Mouse (Mus musculus) MN1 (cell line): ENCODE measurements around the gene Ncbp1.
A peak's percentile ranks its signal among the peaks of the same experiment; 100 is the strongest.
"Not testable (repeated sequence)": the region's sequence is repeated elsewhere in the genome, so short reads cannot be mapped to it uniquely, and the experiment has no call there.

Source experiments
- DNase-seq: peaks from one replicate; pipeline ENCODE4 v3.0.0-alpha.2; 2016; ENCODE audit warnings: low spot score

Ncbp1 gene

DNA sequence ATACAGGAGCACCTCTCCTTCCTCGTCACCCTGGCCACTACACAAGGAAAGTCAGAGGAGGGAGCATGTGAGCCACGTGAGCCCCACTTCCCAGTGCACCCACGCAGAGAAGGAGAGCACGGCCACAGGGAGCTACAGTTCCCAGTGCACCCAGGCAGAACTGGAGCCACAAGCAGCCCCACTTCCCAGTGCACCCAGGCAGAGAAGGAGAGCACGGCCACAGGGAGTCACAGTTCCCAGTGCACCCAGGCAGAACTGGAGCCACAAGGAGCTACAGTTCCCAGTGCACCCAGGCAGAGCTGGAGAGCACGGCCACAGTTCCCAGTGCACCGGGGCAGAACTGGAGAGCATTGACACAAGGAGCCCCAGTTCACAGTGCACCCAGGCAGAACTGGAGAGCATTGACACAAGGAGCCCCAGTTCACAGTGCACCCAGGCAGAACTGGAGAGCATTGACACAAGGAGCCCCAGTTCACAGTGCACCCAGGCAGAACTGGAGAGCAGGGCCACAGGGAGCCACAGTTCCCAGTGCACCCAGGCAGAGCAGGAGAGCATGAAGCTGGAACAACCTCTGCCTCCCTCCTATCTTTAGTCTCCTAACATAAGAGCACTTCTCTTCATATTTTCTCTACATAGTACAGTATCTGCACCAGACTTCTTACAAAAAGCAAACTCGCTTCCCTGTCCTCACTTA, 9.0 kb upstream of the Ncbp1 start:
- no peak for DNase-seq

DNA sequence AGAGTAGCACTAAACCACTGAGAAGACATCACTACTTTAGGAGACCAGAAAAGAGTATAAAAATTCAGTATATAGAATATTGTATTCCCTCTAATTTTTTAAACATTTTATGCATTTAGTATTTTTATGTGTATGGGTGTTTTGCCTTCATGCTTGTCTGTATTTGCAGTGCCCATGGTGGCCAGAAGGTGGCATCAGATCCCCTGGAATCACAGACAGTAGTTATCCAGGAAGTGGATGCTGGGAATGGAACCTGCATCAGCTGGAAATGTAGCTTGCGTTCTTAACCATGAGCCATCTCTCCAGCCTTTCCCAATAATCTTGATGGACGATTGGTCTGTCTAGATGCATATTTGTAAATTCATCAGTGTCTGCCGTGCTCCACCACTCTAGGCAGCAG, 8.2 kb upstream of the Ncbp1 start:
- DNase-seq, result peak; percentile 39

DNA sequence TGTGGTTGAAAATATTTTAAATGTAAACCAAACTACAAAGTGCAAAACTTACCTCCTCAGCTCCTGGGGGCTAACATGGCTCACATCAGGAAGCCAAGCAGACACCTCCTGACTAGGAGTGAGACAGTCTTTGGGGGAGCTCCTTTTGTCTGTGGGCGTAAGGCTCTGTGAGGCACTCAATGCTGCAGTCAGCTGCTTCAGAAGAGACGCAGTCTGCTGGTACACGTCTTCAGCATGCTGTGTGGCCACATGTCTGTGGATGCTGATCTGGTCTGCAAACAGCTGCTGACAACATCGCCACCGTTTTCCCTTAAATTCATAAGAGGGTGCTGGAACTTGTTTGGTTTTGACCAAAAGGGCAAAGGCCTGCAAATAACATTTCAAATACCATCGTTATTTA, 6.6 kb upstream of the Ncbp1 start:
- no peak for DNase-seq

DNA sequence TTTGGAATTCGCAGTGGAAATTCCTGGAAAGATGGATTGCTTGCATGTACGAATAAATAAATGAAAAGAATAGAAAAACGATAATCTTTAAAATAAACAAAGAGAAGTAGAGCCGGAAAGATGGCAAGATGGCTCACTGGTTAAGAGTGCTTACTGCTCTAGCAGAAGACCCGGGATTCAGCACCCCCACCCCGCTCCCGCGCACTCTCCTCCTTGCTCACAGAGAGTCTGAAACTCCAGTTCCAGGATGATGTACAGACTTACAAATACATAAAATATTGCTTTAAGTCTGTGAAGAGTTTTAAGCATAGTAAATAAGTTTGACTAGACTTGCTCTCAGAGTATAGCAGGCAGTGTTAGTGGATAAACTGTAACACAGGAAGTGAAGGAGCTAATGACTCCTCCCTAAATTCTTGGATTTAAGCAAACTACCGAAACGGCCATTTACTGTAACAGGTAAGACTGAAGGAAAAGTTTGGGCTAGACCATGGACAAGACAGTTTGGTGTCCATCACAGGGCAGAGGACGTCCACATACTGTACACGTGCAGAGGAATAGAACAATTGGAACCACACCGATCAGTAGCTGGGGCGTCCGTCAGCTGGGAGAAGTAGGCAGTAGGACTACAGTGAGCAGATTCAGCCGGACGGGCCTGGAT, 655 bp upstream of the Ncbp1 start:
- no peak for DNase-seq

DNA sequence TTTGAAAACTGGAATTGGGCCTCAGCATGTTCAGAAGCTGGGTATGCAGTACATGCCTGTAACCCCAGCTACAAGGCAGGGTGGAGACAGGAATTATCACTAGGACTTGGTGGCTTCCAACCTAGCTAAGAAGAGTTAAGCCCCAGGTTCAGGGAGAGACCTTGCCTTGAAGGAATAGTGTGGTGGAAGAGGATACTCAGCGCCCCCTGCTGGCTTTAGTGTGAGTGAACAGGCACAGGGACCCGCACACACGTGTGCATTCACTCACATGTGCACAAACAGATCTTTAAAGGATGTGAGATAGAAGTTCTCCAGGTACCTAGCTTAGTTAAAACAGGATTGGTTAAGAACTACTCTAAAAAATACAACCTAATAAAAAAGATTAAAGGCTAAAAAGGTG, 5.9 kb downstream of the Ncbp1 start:
- DNase-seq, result no peak

DNA sequence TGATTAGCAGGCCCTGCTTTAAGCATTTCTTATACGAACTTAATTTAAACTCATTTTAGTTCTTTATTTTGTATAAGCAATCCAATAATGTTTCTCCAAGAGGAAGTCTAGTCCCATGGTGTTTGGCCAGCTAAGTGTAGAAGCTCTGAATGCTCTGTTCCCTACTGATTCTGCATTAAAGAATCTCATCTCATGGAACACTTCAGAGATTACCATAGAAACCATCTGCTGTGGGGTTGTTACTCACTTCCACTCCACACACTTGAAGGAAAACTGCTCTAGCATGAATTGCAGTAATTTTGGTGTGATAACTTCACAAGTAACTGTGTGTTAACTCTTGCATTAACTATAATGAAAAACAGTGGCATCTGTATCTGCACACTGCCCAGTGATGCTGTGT, 8.5 kb downstream of the Ncbp1 start:
- no peak for DNase-seq

DNA sequence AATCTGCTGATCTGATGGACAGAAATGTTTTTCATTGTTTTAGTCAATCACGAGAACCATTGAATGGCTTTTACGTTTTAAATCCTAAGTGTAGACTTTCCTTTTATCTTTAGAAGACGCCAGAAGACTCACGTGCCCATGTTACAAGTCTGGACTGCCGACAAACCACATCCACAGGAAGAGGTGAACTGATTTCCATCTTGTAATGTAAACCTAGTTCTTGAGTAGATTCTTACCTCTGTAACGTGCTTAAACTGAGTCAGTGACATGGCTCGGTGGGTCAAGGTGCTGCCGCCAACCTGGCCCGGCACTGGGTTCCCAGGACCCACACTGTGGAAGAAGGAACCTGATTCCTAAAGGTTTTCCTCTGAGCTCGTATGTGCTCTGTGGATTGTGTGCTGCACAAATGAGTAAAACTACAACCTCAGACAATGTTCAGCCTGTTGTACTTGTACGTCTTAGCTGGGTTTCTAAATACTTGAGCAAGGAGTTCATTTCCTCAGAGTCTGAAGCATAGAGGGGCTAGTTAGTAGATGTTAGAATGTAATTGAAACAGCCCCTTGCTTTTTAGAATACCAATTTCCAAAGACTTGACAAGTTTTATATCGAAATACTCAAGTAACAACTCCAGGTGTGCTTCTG, 13.6 kb downstream of the Ncbp1 start:
- DNase-seq, result no peak

DNA sequence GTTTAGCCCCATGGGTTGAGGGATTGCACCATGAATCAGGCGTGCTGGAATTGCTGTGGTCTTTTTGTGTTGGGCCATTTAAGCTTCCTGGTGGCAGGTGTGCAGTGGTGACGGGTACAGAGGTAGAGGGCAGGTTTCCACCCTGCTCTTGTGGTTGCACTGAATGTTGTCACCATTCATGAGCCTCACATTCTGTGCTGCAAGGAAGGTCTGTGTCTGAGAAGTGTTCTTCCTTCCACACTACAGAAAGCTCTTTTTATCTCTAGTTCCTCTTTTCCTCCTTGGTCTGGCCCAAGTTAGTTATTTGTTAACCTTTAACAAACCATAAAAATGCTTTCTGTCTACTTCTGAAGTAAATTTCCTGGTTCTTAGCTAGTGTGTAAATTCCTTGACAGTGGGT, 25.6 kb downstream of the Ncbp1 start:
- DNase-seq, result no peak

DNA sequence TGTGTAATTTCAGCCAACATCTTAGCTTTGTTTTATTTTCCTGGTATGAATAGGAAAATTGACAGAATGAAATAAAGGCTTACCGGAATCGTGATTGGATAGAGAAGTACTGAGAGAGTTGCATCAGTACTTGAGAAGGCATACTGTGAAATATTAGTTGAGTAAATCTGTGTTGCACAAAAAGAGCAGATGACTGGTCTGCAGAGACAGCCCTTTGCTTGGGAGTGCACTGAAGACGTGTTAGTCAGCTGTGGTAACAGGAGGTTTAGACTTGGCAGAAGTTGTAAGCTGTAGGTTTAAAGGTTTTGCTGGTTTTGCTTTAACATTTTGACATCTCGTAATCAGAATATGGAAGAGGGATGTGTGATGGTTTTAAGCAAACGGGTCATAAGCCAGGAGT, 27.4 kb downstream of the Ncbp1 start:
- no peak for DNase-seq

DNA sequence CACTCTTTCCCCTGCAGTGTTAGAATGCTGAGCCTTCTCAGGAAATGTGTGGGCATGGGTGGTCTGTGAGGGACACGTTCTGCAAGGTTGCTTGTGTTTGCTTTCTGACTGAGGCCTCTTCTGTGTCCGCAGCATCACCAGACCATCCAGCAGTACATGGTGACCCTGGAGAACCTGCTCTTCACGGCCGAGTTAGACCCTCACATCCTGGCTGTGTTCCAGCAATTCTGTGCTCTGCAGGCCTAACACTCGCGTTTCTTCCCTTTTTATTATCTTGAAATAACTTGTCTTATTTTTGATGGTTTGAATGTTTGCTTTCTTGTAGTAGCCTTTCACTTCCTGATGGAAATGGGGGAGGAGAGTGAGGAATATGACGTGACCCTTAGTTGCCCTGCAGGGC, 33.3 kb downstream of the Ncbp1 start:
- DNase-seq, result no peak

DNA sequence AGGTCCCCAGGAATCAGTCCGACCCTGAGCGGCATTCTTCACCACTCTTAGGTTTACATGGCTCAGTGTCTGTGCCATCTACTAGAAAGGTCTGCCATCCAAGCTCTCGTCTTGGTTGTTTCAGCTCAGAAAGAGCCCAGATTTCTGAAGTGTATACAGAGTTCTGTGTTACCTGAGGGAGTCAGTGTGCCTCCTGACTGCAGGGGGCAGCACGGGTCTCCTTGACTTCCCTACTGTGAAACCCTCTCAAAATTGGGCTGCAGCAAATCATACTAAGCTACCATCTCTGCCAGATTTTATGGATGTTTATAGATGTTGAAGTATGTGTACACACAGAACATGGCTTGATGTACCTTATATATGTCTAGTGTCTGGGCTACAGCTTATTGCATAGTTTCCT, 37.9 kb downstream of the Ncbp1 start:
- DNase-seq, result no peak

DNA sequence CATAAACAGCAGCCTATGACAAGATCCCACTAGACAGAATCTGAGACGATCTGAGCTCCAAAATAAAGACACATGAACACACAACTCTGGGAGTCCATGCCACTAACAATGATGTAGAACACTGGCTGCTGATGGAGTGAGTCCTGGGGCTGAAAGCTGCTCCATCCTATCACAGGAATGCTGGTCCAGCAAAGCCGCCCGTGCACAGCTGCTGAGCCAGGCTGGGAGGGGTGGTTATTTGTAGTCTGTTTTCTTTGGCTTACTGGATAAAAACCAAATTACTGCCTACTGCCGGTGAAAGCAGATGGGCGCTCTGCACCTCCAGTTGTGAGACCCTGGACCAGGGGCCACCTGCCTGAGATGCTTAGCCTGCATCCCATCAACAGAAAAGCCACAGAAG, 38.6 kb downstream of the Ncbp1 start:
- no peak for DNase-seq

DNA sequence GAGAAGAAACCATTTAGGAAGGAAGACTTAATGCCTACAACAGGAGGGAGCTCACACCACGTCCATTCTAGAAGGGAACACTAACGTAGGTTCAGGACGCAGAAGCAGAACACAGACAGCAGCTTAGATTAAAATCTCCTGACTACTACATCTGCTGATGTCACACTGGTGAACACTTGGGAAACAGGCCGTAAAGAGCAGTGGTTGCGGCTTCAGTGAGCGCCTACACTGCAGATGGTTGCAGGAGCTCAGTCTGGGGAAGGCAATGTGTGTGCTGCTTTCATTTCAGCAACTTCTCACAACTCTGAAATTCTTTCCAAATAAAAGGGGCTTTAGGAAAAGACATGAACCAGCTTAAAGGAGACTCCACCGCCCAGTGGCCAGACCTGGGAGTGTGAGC, 39.1 kb downstream of the Ncbp1 start:
- no peak for DNase-seq

DNA sequence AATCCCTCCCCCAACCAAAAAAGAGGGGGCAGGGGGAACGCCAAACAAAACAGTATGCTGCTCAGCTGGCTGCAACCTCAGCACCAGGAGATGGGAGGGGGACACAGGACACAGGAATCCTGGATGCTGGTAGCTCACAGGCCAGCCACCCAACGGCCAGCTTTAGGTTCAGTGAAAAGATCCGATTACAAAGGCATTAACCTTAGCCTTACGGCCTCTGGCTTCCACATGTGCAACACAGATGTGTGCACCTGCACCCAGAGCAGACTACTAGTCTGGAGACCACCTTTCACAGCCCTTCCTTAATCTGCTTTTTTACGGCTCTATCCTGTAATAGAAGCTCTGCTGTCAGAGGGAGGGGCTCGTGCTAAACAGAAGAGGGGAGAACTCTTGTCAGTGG, 42.8 kb downstream of the Ncbp1 start:
- no peak for DNase-seq

DNA sequence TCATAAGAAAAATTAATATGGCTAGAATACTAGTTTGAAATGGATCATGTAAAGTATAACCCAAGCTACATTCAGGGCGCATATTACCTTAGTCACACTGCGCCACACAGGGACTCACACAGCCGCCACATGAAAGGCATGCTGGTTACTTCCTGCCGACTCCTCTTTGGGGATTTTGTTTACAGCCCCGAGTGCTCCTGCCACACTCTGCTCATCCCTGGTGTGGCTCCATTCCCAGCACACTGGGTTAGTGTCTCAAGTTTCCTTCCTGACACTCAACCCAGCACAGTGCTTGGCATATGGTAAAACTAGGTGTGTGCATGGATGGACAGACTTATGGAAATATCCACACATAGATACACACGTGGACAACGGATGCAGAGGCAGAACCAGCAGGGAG, 43.8 kb downstream of the Ncbp1 start:
- no peak for DNase-seq

DNA sequence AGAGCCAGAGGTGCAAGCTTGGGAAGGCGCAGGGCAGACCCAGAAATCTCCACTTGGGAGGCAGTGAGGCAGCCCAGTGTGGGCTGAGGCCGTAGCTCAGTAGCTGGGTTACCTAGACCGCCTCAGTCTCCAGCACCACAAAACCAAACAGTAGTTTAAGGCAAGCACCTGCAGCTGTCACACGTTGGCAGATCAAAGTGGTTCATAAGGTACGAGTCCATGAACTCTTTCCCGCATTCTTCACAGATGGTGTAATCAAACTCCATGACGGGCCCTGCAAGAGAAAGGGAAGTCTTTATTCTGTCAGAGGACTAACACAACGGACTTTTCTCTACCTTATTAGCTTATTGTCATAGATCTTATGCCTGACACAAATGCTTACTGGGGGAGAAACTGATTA, 47.0 kb downstream of the Ncbp1 start:
- DNase-seq, result no peak

DNA sequence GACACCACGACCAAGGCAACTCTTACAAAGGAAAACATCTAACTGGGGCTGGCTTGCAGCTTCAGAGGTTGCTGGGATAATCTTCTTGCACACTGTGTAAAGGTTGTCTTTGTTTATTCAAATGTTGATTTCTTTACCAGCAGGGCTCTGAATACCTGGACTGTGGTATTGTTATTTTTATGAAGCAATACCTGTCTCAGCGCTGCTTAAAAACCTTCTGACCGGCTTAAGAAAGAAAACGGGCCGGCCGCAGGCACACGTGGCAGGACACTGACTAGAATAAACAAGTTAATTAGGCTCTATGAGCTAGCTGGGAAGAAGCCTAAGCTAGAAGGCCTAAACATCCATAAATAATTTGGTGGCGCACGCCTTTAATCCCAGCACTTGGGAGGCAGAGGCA, 47.5 kb downstream of the Ncbp1 start:
- DNase-seq, result no peak

DNA sequence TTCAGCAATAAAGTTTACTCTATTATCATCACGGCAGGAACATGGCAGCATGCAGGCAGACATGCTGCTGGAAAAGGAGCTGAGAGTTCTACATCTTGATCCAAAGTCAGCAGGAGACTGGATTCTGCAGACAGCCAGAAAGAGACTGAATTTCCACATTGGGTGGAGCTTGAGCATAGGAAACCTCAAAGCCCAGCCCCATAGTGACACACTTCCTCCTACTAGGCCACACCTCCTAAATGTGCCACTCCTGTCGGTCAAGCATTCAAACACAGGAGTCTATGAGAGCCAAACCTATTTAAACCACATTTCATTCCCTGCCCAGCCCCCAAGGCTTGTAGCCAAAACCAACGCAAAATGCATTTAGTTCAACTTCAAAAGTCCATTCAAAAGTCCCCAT, 48.1 kb downstream of the Ncbp1 start:
- DNase-seq, result no peak

DNA sequence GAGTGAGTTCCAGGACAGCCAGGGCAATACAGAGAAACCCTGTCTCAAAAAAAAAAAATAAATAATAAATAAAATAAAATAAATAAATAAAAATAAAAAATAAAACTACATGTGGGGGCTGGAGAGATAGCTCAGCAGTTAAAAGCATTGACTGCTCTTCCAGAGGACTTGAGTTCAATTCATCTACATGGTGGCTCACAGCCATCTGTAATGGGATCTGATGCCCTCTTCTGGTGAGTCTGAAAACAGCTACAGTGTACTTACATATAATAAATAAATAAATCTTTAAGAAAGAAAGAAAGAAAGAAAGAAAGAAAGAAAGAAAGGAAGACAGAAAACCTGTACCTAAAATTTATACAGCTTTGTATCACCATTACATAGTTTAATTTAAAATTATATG, 53.6 kb downstream of the Ncbp1 start:
- not testable (repeated sequence) for DNase-seq

DNA sequence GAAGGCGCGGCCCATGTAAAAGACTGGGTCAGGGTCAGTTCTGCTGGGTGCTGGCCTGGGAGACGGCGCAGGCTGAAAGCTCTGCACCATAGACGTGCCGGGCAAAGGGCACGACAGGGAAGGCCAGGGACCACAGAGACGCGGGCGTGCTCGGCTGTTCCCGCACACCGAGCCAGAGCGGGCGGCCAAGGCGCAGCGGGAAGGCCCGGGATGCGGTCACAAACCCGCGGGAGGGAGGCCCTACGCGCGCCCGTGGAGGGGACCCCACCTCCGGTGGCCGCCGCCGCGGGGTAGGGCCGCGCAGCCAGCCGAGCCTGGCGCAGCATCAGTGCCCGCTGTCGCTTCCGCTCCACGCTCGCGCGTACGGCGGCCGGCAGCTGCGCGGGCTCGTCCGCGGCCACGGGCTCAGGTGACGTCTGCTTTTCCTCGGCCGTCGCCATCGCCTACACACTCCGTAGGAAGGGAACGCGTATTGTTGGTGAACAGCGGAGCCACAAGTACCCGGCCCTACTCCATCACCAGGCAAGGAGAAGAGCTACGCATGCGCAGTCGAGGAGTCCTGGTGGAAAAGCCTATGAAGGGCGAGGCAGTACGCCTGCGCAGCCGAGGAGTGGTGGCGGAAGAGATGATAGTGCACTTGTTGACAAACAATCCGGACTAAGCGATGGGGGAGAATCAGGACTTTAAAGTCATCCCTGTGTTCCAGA, 57.5 kb downstream of the Ncbp1 start, which contains the start of gene Xpa:
TSS of gene Xpa (minus strand) at position 531 of the 707 bp plus-strand sequence.
- DNase-seq, result peak; percentile 95

DNA sequence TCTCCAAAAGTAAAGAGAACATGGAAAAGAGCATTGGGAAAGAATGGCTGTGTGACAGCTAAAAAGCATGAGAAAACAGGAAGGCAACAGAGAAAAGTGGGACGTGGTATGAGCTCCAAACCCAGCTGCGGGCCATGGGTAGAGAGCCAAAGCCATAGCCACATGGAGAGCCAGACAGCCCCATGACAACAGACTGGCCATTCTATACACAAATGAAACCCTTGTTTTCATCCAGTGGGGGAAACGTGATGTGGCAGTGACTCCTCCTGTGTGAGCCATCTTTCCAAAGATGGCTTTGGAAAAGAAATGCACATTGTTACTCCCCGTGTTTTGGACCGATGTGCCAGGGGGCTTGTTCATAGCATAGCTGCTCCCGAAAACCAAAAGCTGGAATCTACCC, 58.1 kb downstream of the Ncbp1 start:
- peak; percentile 13 for DNase-seq

DNA sequence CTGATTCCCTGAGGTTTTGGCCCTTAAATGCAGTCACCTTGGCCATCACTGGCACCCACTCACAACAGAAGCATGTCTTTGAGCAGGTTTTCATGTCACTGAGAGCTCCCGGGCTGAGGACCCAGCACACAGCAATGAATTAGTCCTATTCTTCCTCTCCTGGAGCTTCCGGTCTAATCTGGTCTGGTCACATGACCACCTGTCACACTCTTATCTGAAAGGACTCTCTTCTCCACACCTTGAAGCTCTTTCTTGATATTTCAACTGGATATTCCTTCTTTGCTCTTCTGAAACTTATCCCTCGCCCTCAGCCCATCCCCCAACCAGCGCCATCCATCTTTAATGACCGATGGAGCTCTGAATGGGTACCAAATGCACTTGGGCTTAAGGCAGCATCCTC, 59.7 kb downstream of the Ncbp1 start:
- DNase-seq, result no peak
